Mouse (Mus musculus) lung, postnatal 0 days (tissue): Measurements from ENCODE around the gene Dcdc2a.

Source experiments
- CTCF ChIP-seq: IDR thresholded peaks from 2 replicates; pipeline ENCODE4 v1.5.1; 2016; ENCODE audit warnings: antibody characterized with exemption, mild to moderate bottlenecking
- EP300 ChIP-seq: IDR thresholded peaks from 2 replicates; pipeline ENCODE4 v1.6.1; 2016; ENCODE audit warnings: antibody characterized with exemption, mild to moderate bottlenecking, control low read depth

DNA sequence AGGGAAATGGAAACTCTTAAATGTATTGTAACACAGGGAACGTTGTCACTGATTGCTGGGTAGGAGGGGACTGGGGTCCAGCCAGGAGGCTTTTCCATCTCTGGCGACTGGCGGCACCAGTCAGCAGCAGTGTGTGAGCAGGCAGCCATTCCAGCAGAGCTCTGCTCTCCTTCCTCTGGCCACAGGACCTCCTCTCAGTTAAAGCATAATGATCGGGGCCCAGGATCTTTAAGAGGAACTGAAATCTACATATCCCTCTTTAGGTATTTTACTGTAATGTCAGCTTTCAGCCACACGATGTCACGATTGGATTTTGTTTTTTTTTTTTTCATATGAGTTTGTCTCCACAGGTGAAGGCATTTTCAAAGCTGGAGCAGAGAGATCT, 131.5 kb downstream of the Dcdc2a start:
- TF ChIP-seq CTCF (peak; percentile 36), EP300 (no peak)
